Mouse (Mus musculus): Measurements from ENCODE around the gene Zfp964. TPM values are rescaled to one million over a fixed set of nuclear protein-coding genes. Genes with fewer than 3 reads are reported as not detected.

Zfp964 gene
- 0.16 TPM for polyA plus RNA-seq (2017; shearing (Covaris generic))

DNA sequence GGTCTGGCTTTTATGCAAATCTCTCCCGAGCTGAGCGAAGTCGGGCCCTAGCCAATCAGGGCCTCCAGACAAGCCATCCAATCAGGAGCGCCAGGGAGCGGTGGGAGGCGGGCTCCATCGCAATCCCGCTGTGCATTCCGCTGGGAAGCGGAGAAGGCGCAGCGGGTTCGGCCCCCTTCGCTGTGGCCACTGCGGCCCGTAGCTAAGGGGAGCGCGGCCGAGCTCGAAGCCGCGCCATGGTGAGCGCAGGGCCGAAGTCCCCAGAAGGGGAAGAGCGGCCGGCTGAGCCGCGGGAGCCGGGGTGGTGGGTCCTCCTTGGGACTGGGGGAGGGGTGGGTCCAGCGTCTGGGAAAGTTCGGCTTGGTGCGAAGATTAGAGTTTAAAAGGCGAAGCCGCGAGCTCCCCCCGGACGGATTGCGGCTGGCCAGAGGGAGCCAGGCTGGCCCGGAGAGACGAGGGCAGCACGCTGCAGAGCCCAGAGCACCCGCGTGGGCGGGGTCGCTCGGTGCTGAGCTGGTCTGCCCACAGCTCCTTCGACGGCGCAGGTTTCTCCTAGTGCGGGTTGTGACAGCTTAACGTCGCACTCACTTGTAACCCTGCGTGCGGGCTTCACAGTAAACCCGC lies at the start of gene Zfp964:
Gene Zfp964, plus strand, starts transcription at position 122 of the 624 bp plus-strand sequence.

DNA sequence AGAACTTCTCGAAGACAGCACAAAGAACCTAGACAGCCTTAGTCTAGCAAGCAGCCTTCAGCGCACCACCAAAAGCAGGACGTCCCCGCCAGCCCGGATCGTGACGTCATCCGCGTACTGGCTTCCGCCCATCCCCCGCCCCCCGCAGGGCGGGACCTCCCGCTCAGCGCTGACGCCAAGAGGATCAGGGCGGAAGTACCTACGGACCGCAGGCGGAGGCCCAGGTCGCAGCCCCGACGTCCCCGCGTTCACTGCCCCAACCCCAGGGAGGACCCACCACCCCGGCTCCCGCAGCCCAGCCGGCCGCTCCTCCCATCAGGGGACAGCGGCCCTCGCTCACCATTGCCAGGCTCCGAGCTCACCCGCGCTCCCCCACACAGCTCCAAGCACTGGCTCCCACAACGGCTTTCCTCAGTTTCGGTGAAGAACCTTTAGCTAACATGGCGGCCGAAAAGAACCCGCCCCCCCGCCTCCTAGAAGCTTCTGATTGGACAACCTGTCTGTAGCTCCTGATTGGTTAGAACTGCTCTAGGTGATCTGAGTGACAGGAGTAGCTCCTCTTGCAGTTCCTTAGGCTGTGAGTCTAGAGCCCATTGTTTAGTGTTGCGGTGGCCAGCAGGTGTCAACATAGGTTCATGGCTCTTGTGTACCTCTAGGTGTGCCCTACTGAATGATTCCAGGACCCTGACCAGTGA lies 29.0 kb upstream of the Zfp964 start, which contains the start of gene Zfp868:
Gene Zfp868, minus strand, starts transcription at position 454 of the 695 bp plus-strand sequence.

DNA sequence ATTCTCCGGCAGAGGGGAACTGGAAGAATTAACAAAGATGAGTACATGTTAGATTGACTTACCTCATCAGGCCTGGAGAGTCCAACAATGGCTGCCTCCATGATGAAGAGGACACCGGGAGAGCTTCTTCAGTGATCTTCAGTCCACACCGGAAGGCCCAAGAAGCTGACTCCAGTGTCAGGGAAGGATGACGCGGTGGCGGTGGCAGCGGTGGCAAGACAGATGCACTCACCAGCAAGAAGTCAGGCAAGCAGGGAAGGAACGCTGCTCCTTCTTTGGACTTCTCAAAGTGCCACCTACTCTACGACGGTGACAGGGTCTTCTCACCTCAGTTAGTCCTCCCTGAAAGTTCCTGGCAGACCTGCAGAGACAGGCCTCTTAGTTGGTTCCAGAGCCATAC lies 56.3 kb downstream of the Zfp964 start, which contains the start of gene Zfp869:
Gene Zfp869, minus strand, starts transcription at position 101 of the 400 bp plus-strand sequence.

Other genes with a start within 250 kb of the Zfp964 start
- gene Gm9495, start 200.9 kb upstream of the Zfp964 start, polyA plus RNA-seq (2017; shearing (Covaris generic)): not detected
- gene Gm7697, start 131.5 kb upstream of the Zfp964 start, polyA plus RNA-seq (2017; shearing (Covaris generic)): not detected
- 47.5 TPM for gene Zfp868, start 28.9 kb upstream of the Zfp964 start, polyA plus RNA-seq (2017; shearing (Covaris generic))
- gene Zfp869, start 56.2 kb downstream of the Zfp964 start, polyA plus RNA-seq (2017; shearing (Covaris generic)): 104 TPM
- gene Zfp963, start 95.5 kb downstream of the Zfp964 start, polyA plus RNA-seq (2017; shearing (Covaris generic)): 7.9 TPM
- 1.2 TPM for gene Gm20422, start 120.4 kb downstream of the Zfp964 start, polyA plus RNA-seq (2017; shearing (Covaris generic))
- gene Atp13a1, start 136.7 kb downstream of the Zfp964 start, polyA plus RNA-seq (2017; shearing (Covaris generic)): 109 TPM
- 30.1 TPM for gene Zfp866, start 136.7 kb downstream of the Zfp964 start, polyA plus RNA-seq (2017; shearing (Covaris generic))
- gene Gmip, start 154.2 kb downstream of the Zfp964 start, polyA plus RNA-seq (2017; shearing (Covaris generic)): 168 TPM
- gene Lpar2, start 167.9 kb downstream of the Zfp964 start, polyA plus RNA-seq (2017; shearing (Covaris generic)): 0.06 TPM
- 7.5 TPM for gene Pbx4, start 178.0 kb downstream of the Zfp964 start, polyA plus RNA-seq (2017; shearing (Covaris generic))
- gene Cilp2, start 233.2 kb downstream of the Zfp964 start, polyA plus RNA-seq (2017; shearing (Covaris generic)): not detected
- gene Tssk6, start 247.7 kb downstream of the Zfp964 start, polyA plus RNA-seq (2017; shearing (Covaris generic)): 1.3 TPM
- 80.1 TPM for gene Ndufa13, start 248.1 kb downstream of the Zfp964 start, polyA plus RNA-seq (2017; shearing (Covaris generic))
- gene Yjefn3, start 248.2 kb downstream of the Zfp964 start, polyA plus RNA-seq (2017; shearing (Covaris generic)): 1.7 TPM

Data from naive thymus-derived CD4-positive, alpha-beta T cell, adult 5 months (primary cell).